Mouse (Mus musculus) G1E (cell line): Measurements from ENCODE around the gene Olfr1336.

Source experiments
- CTCF ChIP-seq: IDR thresholded peaks from 2 replicates; pipeline ENCODE4 v1.5.1; 2012; ENCODE audit warnings: low read depth, low read length, inconsistent platforms, mixed read lengths
- GATA1 ChIP-seq: IDR thresholded peaks from 2 replicates; pipeline ENCODE4 v1.6.1; 2012; ENCODE audit warnings: borderline replicate concordance, low read length, inconsistent platforms, mixed read lengths
- GATA2 ChIP-seq: IDR thresholded peaks from 2 replicates; pipeline ENCODE4 v1.6.1; 2012; ENCODE audit warnings: low read depth, low read length, inconsistent platforms, borderline replicate concordance
- POLR2AphosphoS5 ChIP-seq: IDR thresholded peaks from 2 replicates; pipeline ENCODE4 v1.6.1; 2012; ENCODE audit warnings: low read depth, low read length, inconsistent platforms; ENCODE audit not compliant: insufficient replicate concordance
- TAL1 ChIP-seq: conservative IDR thresholded peaks from 2 replicates; pipeline ENCODE4 v1.6.1; 2012; ENCODE audit warnings: low read depth, low read length, inconsistent platforms, mixed read lengths

DNA sequence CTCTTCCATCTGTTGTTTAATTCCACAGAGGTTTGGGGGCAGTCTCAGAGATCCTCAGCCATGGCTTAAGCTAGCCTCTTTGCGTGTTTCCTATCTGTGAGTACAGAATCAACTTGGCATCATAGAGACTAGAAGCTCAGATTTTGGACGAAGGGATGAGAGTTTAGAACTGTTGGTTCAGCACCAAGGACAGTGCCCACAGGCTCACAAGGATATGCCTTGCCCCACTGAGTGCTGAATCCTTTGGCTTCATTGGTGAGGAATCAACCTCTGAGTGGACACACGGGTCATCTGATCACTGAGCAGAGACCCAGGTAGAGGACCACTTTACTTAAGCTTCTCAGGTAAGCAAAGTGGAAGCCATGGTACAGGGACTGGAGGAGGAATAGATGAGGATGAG lies 431 bp downstream of the Olfr1336 start:
- TF ChIP-seq CTCF (no peak), GATA1 (no peak), TAL1 (no peak), GATA2 (no peak), POLR2AphosphoS5 (no peak)
